Mouse (Mus musculus) heart, postnatal 4 days (tissue): ENCODE results near the gene Afg1l. TPM values are rescaled to one million over a fixed set of nuclear protein-coding genes. Genes with fewer than 3 reads are reported as not detected.

Experiments used
- DNase-seq: peaks from one replicate; pipeline ENCODE4 v3.0.0; 2021
- total RNA-seq, 2 experiments: library from RNA; stranded (reverse); gene quantifications; 2 replicates each; pipeline ENCODE4 v1.2.3; 2021

Afg1l gene
- total RNA-seq, 2 experiments from 2014 or later = 19.2 to 22.1 TPM

DNA sequence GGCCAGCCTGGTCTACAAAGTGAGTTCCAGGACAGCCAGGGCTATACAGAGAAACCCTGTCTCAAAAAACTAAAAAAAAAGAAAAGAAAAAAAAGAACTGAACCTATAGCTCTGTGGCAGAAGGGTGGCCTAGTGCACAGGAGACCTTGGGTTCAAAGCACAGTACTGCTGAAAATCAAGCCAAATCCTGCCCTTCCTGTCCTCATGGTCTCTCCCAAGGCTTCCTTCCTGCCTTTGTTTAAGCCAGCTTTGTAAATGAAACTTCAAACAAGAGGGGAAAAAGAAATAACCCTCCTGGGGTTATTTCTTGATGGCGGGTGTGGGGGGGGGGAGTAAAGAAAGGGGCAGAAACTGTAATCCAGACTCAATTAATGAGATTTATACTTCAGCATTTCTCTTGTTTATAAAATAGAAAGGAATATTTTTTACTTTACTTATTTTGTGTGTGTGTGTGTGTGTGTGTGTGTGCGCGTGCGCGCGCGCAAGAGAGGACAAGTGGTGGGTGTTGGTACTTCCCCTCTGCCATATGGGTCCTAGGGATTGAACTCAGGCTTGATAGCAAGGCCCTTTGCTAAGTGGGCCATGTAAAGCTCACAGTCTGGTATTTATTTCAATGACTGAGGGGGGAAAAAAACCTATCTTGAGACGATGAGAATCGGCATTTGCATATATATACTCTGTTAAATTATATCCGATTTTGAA, 1.4 kb downstream of the Afg1l start:
- DNase-seq = no peak

- DNase-seq = no peak
Observed at GRCm38 (mm10) chr10:42474946-42475514, 3.3 kb downstream of the Afg1l start.

DNA sequence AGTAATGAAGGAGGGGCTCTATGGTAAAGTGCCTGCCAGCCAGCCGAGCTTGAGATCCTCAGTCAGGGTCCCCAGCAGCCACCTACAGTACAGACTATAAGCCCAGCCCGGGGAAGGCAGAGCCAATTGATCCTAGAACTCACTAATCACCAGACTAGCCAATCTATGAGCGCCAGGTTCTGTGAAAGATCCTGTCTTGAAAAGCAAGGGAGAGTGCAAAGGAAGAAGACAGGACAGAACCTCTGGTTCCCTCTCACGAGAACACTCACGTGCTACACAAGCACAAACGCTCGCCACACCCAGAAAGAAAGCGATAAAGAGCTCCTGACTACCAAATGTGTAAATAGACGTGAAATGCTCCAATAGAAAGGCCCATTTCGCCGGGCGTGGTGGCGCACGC, 13.6 kb downstream of the Afg1l start:
- no peak for DNase-seq

GRCm38 (mm10) chr10:42464224-42464623, 14.1 kb downstream of the Afg1l start:
- DNase-seq = peak; percentile 46

DNA sequence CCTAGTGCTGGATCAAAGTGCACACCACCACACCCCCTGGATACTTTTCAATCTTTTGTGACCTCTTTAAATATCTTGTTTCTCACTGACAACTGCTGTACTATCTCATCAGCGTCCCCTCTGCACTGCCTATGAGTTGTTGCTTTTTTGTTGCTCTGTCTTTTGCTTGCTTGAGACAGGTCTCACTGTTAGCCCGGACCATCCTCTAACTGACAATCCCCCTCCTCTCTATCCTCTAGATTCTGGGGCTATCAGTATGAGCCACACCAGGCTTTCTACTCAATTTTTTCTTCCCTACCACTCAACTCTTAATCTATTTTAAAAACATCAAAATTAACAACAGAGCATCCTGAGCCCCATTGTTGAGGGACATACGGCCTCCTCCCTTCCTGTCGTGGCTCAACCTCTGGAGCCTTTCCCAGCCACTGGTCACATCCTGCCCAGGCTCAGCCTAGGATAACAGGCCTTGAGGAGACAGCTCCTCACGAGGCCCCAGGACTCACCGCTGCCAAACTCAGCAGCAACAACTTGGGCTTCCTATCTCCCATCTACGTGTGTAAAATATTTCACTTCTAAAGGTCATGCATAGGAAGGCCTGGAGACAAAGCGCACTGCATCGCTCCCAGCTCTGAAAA, 20.7 kb downstream of the Afg1l start:
- peak; percentile 76 for DNase-seq

GRCm38 (mm10) chr10:42455981-42456380, 22.4 kb downstream of the Afg1l start:
- DNase-seq = no peak

DNA sequence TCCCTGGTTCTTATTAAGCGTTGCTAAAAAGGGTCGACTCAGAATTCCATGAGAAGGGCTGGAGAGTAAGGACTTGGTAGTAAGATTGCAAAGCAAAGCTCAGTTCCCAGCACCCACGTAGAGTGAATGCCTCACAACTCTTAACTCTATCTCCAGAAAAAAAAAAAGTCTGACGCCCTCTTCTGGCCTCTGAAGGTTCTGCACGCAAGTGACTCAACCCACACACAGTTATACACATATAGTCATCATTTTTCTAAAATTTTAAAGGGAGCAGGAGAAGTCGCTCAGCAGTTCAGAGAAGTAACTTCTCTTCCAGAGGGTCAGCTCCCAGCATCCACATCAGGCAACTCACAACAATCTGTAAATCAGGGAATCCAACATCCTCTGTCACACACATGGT, 23.7 kb downstream of the Afg1l start:
- DNase-seq = no peak

DNA sequence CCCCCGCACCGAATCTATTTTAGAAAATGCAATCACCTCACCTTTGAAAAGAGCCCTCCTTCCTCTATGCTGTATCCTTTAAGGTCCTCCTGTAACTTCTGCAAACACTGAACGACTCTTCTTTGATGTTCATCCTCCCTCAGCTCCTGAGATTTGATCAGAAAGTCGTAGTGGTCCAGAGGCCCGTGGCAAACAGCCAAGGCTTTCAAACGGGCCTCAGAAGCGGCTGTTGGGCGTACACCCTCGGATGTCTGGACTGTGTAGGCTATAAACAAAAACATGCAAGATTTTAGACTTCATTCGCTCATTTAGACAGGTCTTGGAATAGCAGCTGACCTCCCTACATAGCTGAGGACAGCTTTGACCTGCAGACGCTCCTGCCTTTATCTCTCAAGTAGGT, 24.1 kb downstream of the Afg1l start:
- no peak for DNase-seq

DNA sequence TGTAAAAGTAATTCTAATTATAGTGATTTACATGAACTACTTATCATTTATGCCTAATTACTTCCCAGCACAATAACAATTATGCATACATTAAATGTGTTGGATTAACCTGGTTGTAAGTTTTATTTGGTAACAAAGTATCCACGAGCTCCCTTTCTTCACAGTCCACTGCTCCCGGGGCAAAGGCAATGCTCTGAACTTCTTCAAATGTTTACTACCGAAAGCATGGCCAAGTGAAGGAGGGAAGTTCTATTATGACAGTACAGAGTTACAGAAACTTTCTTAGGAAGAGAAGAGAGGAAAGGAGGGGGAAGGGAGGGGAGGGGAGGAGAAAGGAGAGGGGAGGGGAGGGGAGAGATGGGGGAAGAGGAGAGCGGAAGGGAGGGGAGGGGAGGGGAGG, 28.7 kb downstream of the Afg1l start:
- no peak for DNase-seq

DNA sequence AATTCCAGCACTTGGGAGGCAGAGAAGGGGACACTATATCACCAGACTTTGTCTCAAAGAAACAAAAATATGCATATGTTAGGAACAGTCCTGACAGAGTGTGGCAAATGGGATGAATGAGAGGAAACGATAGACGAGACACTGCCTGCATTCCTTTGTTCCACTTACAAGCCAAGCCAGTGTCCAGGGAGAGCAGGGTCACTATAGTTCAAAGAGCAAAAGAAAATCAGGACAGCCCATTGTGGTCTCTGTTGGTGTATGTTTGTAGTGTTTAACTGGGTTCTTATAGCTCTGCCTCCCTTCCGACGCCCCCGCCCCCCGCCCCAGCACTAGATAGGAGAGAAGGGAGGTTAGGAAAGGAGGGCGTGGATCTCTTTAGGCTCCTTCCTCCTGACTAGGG, 30.0 kb downstream of the Afg1l start:
- DNase-seq = no peak

GRCm38 (mm10) chr10:42446145-42446544, 32.2 kb downstream of the Afg1l start:
- no peak for DNase-seq

DNA sequence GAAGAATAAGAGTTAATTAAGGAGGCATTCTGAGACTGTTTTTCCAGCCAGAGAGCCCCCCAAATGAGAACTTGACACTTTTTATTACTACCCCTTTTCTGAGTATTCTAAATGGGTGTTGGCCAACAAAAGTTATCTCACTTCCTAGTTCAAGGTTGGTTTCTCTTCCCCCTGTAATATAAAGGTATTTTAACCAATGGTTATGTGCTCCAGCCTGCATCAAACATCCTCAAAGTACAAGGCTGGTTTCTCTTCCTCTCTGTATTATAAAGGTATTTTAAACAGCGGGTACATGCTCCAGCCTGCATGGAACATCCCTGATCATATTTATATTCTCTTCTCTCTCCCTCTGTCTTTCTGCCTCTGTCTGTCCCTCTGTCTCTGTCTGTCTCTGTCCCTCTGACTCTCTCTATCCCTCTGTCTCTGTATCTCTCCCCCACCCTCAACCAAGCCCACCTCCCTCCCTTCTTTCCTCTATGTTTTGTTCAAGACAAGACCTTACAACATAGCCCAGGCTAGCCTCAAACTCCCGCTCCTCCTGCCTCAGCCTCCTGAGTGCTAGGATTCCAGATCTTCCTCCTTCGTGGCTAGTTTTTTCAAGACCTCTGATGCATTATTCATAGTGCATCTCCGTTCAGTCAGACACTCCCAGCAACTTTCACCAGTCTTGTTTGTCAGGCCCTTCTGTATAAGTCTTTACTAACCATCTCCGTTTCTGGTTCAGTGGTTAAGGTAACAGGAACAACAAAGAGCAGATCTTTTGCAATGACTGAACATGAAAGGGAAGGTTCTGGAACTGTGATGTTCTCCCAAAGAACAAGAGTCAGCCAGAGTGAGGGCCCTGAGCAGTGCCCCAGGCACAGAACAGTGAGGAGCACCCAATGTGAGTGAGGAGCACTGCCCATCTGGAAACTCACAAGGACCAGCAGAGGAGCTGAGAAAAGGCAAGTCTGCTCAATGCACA, 41.2 kb downstream of the Afg1l start:
- no peak for DNase-seq

GRCm38 (mm10) chr10:42417530-42418174, 60.7 kb downstream of the Afg1l start:
- DNase-seq = no peak

DNA sequence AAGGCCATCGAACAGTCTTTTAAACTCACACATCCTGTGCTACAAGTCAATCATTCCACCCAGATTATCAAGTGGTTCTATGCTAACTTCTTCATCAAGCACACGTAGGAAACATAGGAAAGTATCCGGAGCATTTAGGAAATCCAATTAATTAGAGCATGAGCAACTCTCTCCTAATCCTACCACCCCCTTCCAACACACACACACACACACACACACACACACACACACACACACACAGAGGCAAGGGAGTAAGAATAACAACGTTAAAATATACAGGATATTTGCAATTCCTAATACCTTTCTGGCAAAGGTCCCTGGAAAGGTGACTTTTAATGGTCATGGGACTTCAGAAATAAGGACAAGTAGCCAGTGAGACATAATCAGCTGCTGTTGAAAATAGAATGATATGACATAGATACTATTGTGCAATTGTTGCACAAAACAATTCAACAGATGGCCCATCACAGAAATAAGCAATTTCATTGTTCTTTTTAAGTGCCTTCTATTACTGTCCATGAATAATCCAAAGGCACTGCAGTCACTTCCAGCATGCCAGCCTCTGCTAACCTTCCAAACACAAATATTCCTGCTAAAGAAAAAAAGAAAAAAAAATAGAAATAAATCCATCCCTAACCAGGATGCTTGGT, 62.4 kb downstream of the Afg1l start:
- DNase-seq = no peak

GRCm38 (mm10) chr10:42410748-42411537, 67.4 kb downstream of the Afg1l start:
- DNase-seq = peak; percentile 74

DNA sequence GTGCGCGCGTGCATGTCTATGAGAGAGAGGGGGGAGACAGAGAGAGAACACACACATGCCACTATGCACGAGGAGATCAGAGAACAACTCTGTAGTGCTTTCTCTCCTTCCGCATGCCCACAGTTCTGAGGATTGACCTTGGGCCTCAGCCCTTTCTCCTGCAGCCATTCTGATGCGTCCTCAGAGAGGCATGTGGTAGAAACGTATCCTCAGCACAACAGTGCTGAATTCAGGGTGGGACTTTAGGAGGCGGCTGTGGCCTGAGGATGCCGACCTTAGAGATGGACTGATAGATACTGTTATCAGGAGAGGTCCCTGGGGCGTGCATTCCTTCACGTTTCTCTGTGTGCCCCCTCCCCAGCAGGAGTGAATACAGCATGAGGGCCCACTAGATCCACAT, 87.9 kb downstream of the Afg1l start:
- DNase-seq = no peak

DNA sequence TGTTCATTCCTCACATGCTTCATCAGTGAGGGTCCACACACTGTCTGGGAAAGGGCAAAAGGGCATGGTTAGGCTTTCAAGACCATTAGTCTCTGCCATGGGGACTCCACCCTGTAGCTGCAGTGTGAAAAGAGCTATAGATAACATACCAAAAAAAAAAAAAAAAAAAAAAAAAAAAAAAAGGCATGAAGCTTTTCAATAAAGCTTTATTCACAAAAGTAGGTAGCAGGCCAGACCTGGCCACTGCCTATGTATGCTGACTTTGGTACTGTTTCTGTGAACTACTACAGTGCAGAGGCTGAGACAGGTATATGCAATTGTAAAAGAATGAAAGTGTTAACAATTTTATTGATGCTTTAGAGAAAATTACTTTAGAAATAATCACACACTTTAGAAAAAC, 90.2 kb downstream of the Afg1l start:
- DNase-seq = no peak

DNA sequence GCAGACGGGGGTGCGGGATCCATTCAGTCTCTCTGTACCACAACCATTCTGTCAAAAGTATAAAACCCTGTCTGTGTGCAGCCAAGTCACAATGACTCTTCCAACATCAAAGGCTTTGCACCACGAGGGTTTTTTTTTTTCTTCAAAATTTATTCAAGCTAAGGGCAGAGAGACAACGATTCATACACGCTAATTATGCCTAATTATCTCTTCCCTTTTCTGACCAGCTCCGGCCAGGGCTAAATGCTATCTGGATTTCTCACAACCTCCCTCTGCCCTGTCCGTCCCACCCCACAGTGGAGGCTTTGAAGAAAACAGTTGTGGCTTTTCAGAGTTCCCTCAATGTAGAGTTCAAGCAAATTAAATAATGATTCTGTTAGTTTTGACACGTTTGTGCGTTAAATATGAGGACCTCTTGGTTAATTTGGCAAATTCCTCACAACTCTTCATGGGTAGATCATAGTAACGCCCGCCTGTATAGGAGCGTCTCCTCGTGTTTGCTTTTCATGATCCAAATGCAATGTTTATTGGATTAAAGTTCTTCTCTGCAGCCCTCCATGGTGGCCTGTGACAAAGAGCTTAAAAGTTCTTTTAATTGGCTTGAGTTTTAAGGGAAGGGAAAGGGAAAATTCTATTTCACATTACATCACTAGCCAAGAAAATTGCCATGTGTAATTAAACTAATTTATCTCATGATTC, 93.3 kb downstream of the Afg1l start:
- no peak for DNase-seq

- DNase-seq = no peak
Observed at GRCm38 (mm10) chr10:42383708-42384107, 94.7 kb downstream of the Afg1l start.

DNA sequence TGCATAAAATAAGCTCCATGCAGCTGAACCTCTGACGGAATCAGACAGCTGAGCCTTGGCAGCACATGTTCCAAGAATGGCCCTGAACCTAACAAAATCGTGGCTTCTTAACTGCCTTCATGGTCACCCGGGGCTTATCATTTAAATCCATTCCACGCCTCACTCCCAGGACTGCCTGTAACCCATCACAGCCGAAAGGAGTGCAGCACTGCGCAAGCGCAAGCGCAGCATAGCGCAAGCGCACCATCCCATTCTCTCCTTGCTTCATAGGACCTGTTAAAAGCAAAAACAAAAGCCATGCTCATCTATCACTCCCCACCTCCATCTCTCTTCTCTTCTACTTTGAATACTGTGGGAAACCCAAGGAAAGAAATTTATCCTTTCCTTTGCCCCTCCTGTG, 114.1 kb downstream of the Afg1l start:
- DNase-seq = no peak
